Mouse (Mus musculus) C2C12 (cell line): ENCODE data around the gene Hic2.

Experiments
- CEBPB ChIP-seq: IDR thresholded peaks from one replicate; pipeline ENCODE4 v1.6.1; 2011; ENCODE audit warnings: low read depth, mild to moderate bottlenecking, control low read depth, moderate library complexity
- CTCF ChIP-seq: IDR thresholded peaks from one replicate; pipeline ENCODE4 v1.5.1; 2011; ENCODE audit not compliant: control insufficient read depth, insufficient read depth, insufficient read length
- USF1 ChIP-seq: IDR thresholded peaks from one replicate; pipeline ENCODE4 v1.6.1; 2011; ENCODE audit warnings: low read depth, mild to moderate bottlenecking, control low read depth, moderate library complexity

GRCm38 (mm10) chr16:17225584-17225983, 7.8 kb upstream of the Hic2 start:
- TF ChIP-seq CEBPB (no peak), CTCF (no peak), USF1 (no peak)
